Mouse (Mus musculus): ENCODE data around the gene Zfp933. TPM values are rescaled to one million over a fixed set of nuclear protein-coding genes. Genes with fewer than 3 reads are reported as not detected.
"Not testable (repeated sequence)": the region's sequence is repeated elsewhere in the genome, so short reads cannot be mapped to it uniquely, and the experiment has no call there.

The Zfp933 gene
- polyA plus RNA-seq, 1 experiment from 2014 or later = 6.5 TPM

GRCm38 (mm10) chr4:147794026-147794665, 54.0 kb downstream of the Zfp933 start:
- H3K4me1 ChIP-seq (replicated peaks; ENCODE audit: control insufficient read depth, insufficient read depth, low read length); H3K27me3 ChIP-seq (ENCODE audit: control insufficient read depth, insufficient read depth, low read depth, low read length); ATAC-seq (ENCODE audit: low read depth); H3K9me3 ChIP-seq (ENCODE audit: control insufficient read depth, low read length); H3K36me3 ChIP-seq (ENCODE audit: control insufficient read depth, insufficient read depth, low read length); H3K27ac ChIP-seq (ENCODE audit: low read length); H3K9ac ChIP-seq (ENCODE audit: low read length); H3K4me3 ChIP-seq (ENCODE audit: low read length); H3K4me2 ChIP-seq (ENCODE audit: low read depth, low read length): not testable (repeated sequence)
- WGBS = 84% methylated on average over 1 of the region's 3 CpGs

- H3K9ac ChIP-seq (ENCODE audit: low read length); H3K27me3 ChIP-seq (ENCODE audit: control insufficient read depth, insufficient read depth, low read depth, low read length); H3K9me3 ChIP-seq (ENCODE audit: control insufficient read depth, low read length); H3K4me2 ChIP-seq (ENCODE audit: low read depth, low read length); H3K36me3 ChIP-seq (ENCODE audit: control insufficient read depth, insufficient read depth, low read length); H3K27ac ChIP-seq (ENCODE audit: low read length); ATAC-seq (ENCODE audit: low read depth); H3K4me3 ChIP-seq (ENCODE audit: low read length); H3K4me1 ChIP-seq (replicated peaks; ENCODE audit: control insufficient read depth, insufficient read depth, low read length): not testable (repeated sequence)
- WGBS = 52% methylated on average over 2 of the region's 2 CpGs
Measured at GRCm38 (mm10) chr4:147793390-147793916, 54.7 kb downstream of the Zfp933 start.

GRCm38 (mm10) chr4:147791729-147792128, 56.4 kb downstream of the Zfp933 start:
- not testable (repeated sequence) for H3K27me3 ChIP-seq (ENCODE audit: control insufficient read depth, insufficient read depth, low read depth, low read length); H3K9me3 ChIP-seq (ENCODE audit: control insufficient read depth, low read length); H3K36me3 ChIP-seq (ENCODE audit: control insufficient read depth, insufficient read depth, low read length); H3K27ac ChIP-seq (ENCODE audit: low read length); H3K4me3 ChIP-seq (ENCODE audit: low read length); H3K4me1 ChIP-seq (replicated peaks; ENCODE audit: control insufficient read depth, insufficient read depth, low read length); H3K4me2 ChIP-seq (ENCODE audit: low read depth, low read length); H3K9ac ChIP-seq (ENCODE audit: low read length); ATAC-seq (ENCODE audit: low read depth)

Other genes starting within 250 kb of the Zfp933 start
- 3.4 and 4.9 TPM in 2 replicates for gene Zfp979, start 205.9 kb downstream of the Zfp933 start, polyA plus RNA-seq (2015; fragmentation: Nextera tagmentation; extraction: Ambion mirVana)
- not detected in 2 replicates for gene Zfp534, start 145.8 kb downstream of the Zfp933 start, polyA plus RNA-seq (2015; fragmentation: Nextera tagmentation; extraction: Ambion mirVana)
- 5.7 and 6.2 TPM in 2 replicates for gene Zfp984, start 38.6 kb downstream of the Zfp933 start, polyA plus RNA-seq (2015; fragmentation: Nextera tagmentation; extraction: Ambion mirVana)
- gene Miip, start 20.4 kb upstream of the Zfp933 start, polyA plus RNA-seq (2015; fragmentation: Nextera tagmentation; extraction: Ambion mirVana) = 47.0 and 48.2 TPM in 2 replicates
- gene Fv1, start 20.6 kb upstream of the Zfp933 start, polyA plus RNA-seq (2015; fragmentation: Nextera tagmentation; extraction: Ambion mirVana) = 7.3 and 9.5 TPM in 2 replicates
- 34.6 and 36.6 TPM in 2 replicates for gene Mfn2, start 56.3 kb upstream of the Zfp933 start, polyA plus RNA-seq (2015; fragmentation: Nextera tagmentation; extraction: Ambion mirVana)
- gene Plod1, start 88.4 kb upstream of the Zfp933 start, polyA plus RNA-seq (2015; fragmentation: Nextera tagmentation; extraction: Ambion mirVana) = 50.8 and 51.4 TPM in 2 replicates
- gene 2510039O18Rik, start 92.5 kb upstream of the Zfp933 start, polyA plus RNA-seq (2015; fragmentation: Nextera tagmentation; extraction: Ambion mirVana) = 9.2 and 11.7 TPM in 2 replicates
- 2.9 and 4.2 TPM in 2 replicates for gene Nppb, start 137.4 kb upstream of the Zfp933 start, polyA plus RNA-seq (2015; fragmentation: Nextera tagmentation; extraction: Ambion mirVana)
- 122 and 163 TPM in 2 replicates for gene Nppa, start 152.4 kb upstream of the Zfp933 start, polyA plus RNA-seq (2015; fragmentation: Nextera tagmentation; extraction: Ambion mirVana)
- 4.5 and 4.8 TPM in 2 replicates for gene Clcn6, start 190.5 kb upstream of the Zfp933 start, polyA plus RNA-seq (2015; fragmentation: Nextera tagmentation; extraction: Ambion mirVana)
- gene Mthfr, start 190.7 kb upstream of the Zfp933 start, polyA plus RNA-seq (2015; fragmentation: Nextera tagmentation; extraction: Ambion mirVana) = 21.3 and 26.2 TPM in 2 replicates
- 16.3 and 17.8 TPM in 2 replicates for gene Agtrap, start 239.7 kb upstream of the Zfp933 start, polyA plus RNA-seq (2015; fragmentation: Nextera tagmentation; extraction: Ambion mirVana)